Mouse (Mus musculus) ES-E14 (cell line): ENCODE measurements around the gene D10Jhu81e.

Source experiments
- CHD2 ChIP-seq: IDR thresholded peaks from 2 replicates; pipeline ENCODE4 v1.6.1; 2014; ENCODE audit warnings: mild to moderate bottlenecking, low read depth, low read length, inconsistent platforms
- HCFC1 ChIP-seq: IDR thresholded peaks from 2 replicates; pipeline ENCODE4 v1.6.1; 2012; ENCODE audit warnings: low read length, inconsistent platforms, borderline replicate concordance; ENCODE audit not compliant: insufficient read depth
- ZC3H11A ChIP-seq: IDR thresholded peaks from 2 replicates; pipeline ENCODE4 v1.6.1; 2012; ENCODE audit warnings: low read depth, mild to moderate bottlenecking, inconsistent platforms, low read length, borderline replicate concordance
- ZNF384 ChIP-seq: IDR thresholded peaks from 2 replicates; pipeline ENCODE4 v1.6.1; 2012; ENCODE audit warnings: low read depth, low read length, inconsistent platforms

- TF ChIP-seq ZNF384 (no peak), HCFC1 (no peak), CHD2 (no peak), ZC3H11A (no peak)
Measured at GRCm38 (mm10) chr10:78216376-78217083, 46.9 kb upstream of the D10Jhu81e start.
